Mouse (Mus musculus): ENCODE measurements around the gene Atp4b. TPM values are rescaled to one million over a fixed set of nuclear protein-coding genes. Genes with fewer than 3 reads are reported as not detected.
"Not testable (repeated sequence)": the region's sequence is repeated elsewhere in the genome, so short reads cannot be mapped to it uniquely, and the experiment has no call there.

Atp4b gene
- total RNA-seq, 1 experiment from 2014 or later: not detected

DNA sequence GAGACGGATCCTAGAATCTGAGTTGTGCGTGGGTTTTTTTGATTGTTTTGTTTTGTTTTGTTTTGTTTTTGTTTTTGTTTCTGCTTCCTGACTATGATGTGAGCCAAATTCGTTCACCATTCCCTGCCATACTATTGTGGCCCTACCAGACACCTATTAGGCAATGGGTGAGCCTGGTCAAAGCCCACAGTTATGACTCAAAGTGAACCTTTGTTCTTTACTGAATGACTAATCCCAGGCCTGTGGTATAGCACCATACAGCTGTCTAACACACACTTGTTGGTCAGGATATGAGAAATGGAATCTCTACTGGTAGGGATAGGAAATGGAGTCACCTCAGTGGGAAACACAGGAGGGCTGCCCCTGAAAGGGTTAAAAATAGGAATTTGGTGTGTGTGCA lies 14.1 kb downstream of the Atp4b start:
- DNase-seq: no peak

DNA sequence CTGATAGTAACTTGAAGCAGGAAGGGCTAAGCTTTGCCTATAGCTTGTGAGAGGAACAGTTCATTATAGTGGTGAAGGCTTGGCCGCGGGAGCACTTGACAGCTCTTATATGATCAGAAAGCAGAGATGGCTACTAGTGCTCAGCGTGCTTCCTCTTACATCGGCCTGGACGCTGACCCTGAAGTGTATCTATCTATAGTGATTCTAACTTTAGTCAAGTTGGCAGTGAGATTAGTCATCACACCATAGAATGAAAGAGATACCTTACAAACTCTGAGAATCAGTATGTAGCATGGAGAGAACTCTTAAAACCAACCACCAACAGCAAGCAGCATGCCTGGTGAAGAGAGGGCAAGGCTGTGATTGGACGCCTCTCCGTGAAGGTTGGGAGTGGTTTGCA lies 15.0 kb downstream of the Atp4b start:
- no peak for DNase-seq

DNA sequence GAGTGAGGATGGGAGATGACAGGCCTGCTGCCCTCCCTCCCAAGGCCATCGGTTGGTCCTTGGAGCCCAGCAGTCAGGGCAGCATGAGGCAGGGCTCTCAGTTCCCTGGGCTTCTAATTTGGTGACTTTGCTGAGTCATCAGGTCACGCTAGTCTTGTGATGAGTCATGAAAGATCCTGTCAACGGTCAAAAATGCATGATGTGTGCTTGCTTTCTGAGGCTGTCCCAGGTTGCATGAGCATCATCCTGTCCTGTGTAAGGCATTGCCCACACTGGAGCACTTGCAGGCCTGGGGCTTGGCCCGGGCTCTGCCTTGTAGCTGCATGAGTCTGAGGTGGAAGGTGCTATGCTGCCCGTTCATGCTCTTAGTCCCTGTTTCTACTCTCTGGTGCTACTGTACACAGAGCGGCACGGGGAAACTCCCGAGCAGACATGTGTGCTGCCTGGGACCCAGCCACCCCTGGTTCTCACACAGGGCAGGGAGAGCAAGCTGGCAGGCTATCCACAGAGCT lies 23.4 kb downstream of the Atp4b start:
- DNase-seq: peak; percentile 80

DNA sequence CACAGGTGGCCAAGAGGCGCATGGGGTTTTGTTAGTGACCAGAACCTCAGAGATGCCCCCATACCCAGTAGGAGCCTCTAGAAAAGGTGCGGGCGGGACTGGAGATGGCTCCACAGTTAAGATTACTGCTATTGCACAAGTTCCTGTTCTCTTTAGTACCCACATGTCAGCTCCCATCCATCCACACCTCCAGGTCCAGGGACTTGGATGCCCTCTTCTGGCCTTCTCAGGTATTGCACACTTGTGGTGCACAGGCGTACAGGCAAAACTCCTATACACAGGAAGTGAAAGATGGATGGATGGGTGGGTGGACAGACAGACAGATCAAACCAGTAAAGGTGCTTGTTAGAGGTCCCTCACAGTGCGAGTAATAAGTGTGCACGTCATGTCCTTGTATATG lies 34.8 kb downstream of the Atp4b start:
- no peak for DNase-seq

DNA sequence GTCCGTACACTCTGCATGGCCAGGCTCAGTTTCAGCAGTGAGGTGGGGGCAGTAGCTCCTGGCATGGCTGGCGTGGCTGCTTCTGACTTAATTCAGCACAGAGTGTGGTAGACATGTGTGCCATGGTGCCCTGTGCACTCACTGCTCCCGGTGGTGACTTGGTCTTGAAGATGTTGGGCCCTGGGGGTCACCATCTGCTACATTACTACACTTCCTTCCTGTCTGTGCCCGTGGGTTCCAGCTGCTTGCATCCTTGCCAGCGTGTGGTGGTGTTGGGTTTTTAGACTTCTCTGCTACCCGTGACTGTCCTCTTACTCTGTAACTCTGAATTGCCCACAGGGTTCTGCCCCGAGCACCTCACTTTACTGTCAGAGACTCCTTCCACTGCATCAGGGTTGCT lies 36.4 kb downstream of the Atp4b start:
- no peak for DNase-seq

DNA sequence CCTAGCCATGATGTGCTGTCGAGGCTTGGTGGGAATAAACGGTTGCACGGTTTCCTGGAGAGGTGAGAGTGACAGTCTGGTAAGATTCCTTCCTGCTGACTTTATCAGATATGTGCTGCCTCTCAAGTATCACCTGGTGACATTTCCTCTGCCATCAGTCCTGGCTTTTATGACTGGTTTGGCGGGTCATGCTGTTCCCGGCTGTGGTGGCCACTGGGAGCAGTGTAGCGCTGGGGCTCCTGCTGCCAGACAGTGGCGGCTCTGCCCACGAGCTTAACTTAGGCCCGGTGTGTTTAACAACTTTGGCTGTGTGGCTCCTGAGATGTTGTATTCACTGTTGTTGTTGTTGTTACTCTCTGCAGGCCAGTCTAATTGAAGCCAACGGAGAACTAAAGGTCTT lies 39.9 kb downstream of the Atp4b start:
- no peak for DNase-seq

DNA sequence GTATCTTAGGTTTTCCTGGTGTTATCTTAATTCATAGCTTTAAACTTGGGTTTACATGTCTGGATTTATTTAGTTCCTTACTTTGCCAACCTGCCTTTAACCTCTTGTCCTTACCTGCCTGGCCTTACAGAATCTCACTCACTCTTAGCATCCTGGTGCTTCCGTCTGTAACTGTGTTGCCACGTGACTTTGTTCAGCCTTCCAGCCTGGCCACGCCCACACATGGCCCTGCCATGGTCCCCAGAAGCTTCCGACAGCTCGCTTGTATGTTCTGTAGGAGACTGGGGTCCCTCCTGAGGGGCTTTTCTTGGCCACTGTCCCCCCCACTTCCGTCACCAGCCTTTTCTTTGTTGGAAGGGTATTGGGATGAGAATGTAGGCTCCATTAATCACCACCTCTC lies 40.4 kb downstream of the Atp4b start:
- no peak for DNase-seq

DNA sequence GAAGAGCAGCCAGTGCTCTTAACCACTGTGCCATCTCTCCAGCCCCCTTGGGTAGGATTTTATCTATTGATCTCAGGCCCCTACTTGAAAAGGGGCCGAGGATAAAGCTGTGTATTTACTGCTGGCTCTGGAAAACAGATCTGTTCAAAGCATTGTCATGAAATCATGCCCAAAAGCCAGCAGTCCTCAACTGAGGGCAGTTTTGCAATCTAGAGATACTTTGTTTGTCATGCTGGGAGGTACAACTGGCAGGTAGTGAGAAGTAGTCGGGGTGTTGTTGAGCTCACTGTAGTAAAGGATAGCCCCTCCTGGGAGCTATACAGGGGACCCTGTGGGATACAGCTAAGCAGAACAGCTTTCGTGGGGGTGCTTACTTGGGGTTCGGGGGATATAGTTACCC lies 42.7 kb downstream of the Atp4b start:
- DNase-seq: no peak

DNA sequence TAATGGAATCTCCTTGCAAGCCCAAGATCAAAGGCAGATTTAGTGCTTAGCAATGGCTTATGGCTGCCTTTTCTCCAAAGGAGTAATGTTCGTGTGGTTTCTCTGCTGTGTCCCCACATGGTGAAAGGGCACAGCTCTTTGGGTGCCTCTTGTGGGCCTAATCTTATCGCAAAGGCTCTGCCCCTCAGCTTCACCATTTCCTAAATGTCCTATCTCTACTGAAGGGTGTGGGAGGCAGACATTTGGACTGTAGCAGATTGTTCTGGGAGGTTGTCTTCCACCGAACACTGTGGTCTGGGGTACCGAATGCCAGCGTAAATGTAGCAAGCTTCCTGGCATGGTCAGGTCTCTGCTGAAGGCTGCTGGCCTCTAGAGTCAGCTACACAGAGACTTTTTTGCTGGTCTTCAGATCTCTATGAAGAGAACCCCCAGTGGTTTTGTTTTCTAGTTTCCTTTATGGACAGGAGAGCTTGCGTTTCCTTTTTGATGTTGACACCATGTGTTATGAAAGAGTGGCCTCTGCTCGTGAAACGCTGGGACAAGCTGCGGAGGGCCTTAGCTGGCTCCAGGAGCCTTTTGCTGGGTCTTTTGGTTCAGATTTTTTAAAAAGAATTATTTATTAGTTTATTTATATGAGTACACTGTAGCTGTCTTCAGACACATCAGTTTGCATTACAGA lies 43.3 kb downstream of the Atp4b start:
- no peak for DNase-seq

DNA sequence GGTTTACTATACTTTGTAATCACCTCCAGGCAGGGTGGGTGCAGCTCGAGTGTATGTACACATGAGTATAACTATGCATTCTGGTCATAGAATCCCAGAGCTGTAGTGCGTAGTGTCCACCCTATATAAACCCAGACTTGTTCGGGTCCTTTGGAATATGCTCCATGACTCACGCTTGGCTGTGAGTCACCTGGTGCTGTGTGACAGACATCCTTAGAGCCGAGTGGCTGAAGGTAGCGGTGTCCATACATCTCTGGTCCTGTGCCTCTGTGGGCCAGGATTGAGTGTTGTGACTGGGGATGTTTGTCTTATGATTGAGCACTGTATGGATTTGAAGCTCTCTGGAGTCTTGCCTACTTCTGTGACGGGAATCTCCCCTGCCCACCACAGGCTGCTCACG lies 44.0 kb downstream of the Atp4b start:
- no peak for DNase-seq

DNA sequence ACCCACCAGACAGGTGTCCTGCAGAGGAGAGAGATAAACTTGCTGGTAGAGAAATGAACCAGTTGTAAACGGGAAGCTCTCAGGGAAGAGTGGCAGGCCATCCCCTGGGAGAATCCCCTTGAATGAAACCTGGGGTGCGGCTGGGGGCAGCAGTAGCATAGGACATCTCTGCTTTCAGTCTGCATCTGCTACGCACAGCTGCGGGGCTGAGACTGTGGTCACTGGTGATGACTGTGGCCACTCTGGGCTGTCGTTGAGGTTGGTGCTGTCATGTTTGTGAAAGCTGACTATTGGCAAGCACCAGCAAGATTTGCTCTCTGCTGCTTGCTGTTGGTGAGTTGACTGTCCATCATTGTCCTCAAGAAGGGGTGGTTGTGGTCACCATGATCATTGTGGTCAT lies 45.0 kb downstream of the Atp4b start:
- no peak for DNase-seq

DNA sequence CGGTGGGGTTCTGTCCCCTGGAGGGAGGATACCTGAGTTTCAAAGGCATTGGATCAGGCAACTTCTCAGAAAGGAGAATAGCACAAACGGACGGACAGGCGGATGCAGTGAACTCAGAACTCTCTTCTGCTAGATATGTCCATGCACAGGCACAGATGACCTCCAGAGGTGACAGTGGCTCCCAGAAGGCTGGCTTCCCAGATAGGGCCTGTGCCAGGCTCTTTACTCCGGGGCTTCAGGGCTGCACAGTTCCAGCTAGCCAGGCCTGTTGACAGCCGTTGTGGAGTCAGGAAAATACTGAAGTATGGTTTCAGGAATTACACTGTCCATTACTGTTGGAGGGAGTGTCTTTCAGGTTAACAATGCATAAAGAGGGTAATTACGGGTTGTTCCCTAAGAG lies 46.6 kb downstream of the Atp4b start:
- no peak for DNase-seq

DNA sequence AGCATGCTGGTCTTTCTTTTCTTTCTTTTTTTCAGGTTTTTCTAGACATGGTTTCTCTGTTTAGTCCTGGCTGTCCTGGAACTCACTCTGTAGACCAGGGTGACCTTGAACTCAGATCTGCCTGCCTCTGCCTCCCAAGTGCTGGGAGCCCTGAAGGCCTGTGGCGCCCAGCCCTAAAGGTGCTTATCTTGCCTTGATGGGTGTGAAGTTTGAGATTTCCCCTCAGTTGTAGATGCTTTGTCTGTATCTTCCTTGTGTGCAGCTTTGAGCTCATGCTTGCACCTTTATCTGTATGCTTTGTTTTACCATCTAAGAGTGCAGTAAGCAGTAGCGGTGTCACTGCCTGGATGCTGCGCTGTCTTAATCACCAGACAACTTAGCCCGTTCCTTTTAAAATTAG lies 53.5 kb downstream of the Atp4b start:
- DNase-seq: no peak

DNA sequence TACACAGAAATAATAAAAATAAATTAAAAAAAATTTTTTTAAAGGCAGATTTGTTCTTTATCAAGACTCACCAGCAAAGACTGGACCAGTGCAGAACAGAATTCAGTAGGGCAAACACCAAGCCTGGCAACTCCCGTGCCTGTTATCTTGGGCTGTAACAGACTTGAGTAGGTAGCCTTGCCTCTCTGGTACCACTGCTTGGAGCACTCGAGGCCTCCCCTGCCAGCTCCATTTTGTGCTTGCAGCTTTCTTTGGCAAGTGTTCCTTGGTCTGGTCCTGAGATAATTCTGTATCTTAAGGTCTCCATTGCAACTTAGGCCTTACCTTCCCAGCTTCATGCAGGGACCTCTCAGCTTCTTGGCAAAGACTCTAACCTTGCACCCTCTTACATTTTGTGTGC lies 54.3 kb downstream of the Atp4b start:
- no peak for DNase-seq

DNA sequence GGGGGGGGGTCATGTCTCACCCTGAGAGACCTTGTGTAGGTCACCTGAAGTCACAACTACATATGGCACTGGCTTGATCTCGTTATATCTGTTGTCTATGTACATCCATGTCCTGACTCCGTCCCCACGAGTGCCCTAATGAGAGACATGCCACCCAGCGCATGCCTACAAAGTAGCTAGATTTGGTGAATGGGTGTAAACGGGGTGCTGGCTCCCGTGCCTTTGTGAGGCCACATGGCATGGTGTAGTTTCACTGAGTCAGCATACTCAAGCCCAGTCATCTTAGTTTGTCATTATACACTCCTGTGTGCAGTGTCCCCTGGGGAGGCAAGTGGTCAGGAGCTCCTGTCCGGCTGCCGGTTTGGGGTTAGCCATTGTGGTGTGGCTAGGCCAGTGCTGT lies 56.0 kb downstream of the Atp4b start:
- no peak for DNase-seq

DNA sequence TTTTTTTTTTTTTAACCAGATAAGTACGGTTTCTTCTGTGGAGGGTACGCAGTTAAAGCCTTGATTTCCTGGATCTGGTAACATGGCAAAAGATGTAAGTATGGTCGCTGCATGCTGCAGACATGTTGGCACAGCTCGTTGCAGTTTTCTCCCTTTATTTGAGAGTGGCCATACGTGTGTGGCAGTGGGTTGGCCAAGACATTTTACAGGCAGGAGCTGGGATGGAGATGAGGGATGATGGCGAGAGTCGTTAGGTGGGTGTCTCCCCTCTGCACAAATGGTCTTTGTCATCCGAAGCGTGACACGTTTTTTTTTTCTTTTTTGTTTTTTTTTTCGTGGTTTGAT lies 57.0 kb downstream of the Atp4b start:
- DNase-seq: no peak

DNA sequence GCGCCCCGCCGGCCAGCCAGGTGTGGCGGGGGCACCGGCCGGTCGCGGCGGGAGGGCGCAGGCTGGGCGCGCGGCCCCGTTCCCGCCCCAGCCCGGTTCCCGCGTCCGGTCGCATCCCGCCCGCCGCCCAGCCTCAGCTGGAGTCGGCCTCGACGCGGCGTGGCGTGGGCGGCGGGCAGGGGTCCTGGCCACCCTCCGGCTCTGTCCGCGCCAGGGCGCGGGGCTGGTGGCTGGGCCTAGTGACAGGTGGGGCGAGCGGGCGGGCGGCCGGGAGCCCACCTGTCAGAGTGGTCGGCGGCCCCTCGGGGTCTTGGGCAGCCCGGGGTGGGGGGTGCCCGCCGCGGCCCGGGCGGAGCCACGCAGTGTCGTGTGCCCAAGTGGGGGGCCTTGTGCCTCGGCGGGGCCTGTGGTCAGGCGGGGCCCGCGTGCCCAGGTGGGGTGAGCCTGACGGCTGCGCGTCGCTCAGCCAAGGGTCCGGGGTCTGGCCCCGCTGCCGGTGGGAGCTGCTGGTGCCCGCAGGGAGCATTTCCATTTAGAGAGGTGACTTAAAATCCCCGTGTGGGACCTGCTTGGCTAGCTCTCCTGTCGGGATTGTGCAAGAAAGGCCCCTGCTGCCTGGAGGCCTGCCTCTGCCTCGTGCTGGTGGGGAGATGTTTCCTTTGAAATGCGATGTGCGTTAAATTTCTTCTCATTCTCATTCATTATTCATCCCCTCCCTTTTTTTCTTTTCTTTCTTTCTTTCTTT lies 57.6 kb downstream of the Atp4b start:
- peak; percentile 54 for DNase-seq

DNA sequence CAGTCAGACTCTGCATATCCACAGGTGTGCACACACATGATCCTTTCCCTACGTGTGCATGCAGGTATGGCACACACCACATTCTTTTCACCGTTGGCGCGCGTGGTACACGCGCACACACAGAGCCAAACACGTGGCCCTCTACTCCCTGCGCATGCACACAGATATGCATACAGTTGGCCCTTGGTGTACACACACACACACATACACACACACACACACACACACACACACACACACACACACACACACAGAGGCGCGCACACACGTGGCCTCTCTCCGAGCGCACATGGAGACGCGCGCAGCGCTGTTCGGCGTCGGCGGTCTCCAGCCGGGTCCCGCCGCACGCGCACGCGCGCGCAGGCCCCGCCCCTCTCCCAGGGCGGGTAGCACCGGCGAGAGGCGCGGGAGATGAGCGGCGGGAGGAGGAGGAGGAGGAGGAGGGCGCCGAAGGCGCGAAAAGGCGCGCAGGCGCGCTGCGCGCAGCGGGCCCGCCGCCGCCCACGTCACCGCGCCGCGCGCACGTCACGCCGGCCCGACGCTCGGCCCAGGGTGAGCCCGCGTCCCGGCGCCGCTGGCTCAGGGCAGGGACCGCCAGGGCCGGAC lies 58.3 kb downstream of the Atp4b start, which contains the start of gene Tfdp1:
Gene Tfdp1 (plus strand): TSS at position 497 of the 606 bp plus-strand sequence.
- DNase-seq: peak; percentile 89

DNA sequence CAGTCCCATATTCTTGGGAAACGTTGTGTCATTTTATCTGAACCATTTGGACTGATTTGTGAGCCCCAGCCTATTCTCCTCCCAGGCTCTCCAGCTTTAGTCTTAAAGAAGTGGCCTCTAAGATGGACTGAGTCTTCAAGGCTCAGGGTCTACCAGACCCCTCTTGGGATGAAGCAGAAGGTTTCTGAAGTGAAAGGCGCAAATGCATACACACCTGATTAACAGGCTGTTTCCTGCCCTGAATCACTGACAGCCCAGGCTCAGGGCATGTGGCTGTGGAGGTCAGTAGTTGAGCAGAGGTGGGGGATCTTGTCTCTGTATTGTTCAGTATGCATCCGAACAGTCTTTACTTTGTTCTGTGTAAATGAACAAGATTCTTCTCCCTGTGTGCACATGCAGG lies 58.9 kb downstream of the Atp4b start:
- no peak for DNase-seq

DNA sequence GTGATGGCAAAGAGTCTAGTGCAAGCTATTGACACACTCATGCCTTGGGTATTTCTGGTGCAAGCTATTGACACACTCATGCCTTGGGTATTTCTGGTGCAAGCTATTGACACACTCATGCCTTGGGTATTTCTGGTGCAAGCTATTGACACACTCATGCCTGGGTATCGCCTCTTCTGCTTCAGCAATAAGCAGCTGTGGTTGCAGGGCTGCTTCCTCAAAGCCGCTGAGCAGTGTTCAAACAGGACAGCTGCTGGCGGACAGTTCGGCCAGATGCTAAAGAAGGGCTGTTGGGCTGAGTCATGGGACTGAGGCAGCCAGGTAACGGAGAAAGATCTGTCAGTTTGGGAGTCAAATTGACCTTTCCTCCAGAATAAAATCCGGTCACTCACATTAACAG lies 59.4 kb downstream of the Atp4b start:
- not testable (repeated sequence) for DNase-seq

Measured in adrenal gland, postnatal 14 days (tissue).